Mouse (Mus musculus): ENCODE measurements at regions not wholly inside any gene's neighbourhood (a gene's known extent, or its start where the extent isn't known, plus 50 kb on each side); places are given as distances from the start of the nearest gene placed in this dataset.
"Not testable (repeated sequence)": the region's sequence is repeated elsewhere in the genome, so short reads cannot be mapped to it uniquely, and the experiment has no call there.

GRCm38 (mm10) chr3:81736838-81737237, 195.6 kb upstream of the Ctso start:
- in situ Hi-C loops (cut with MboI, MseI): no loop called here

GRCm38 (mm10) chr3:81742124-81742523, 190.3 kb upstream of the Ctso start:
- in situ Hi-C loops (cut with MboI, MseI): no loop called here

- in situ Hi-C loops (cut with MboI, MseI): no loop called here
Observed at GRCm38 (mm10) chr3:81750164-81750563, 182.2 kb upstream of the Ctso start.

- in situ Hi-C loops (cut with MboI, MseI): no loop called here
Observed at GRCm38 (mm10) chr3:81752955-81753354, 179.4 kb upstream of the Ctso start.

- in situ Hi-C loops (cut with MboI, MseI): no loop called here
Observed at GRCm38 (mm10) chr3:81760383-81760782, 172.0 kb upstream of the Ctso start.

- in situ Hi-C loops (cut with MboI, MseI): no loop called here
Observed at GRCm38 (mm10) chr3:81760914-81761313, 171.5 kb upstream of the Ctso start.

- in situ Hi-C loops (cut with MboI, MseI): no loop called here
Observed at GRCm38 (mm10) chr3:81771812-81772211, 160.6 kb upstream of the Ctso start.

GRCm38 (mm10) chr3:81773012-81773411, 159.4 kb upstream of the Ctso start:
- in situ Hi-C loops (cut with MboI, MseI): no loop called here

- in situ Hi-C loops (cut with MboI, MseI): loop anchor here (5.0 kb wide), 1 partner anchor 740 kb away; no protein-coding TSS in a partner anchor
Observed at GRCm38 (mm10) chr3:81782081-81782480, 150.3 kb upstream of the Ctso start.

GRCm38 (mm10) chr3:81782921-81783541, 149.4 kb upstream of the Ctso start:
- in situ Hi-C loops (cut with MboI, MseI): loop anchor here (5.0 kb wide), 1 partner anchor 741 kb away; no protein-coding TSS in a partner anchor

- in situ Hi-C loops (cut with MboI, MseI): no loop called here
Observed at GRCm38 (mm10) chr3:81788915-81789314, 143.5 kb upstream of the Ctso start.

- in situ Hi-C loops (cut with MboI, MseI): no loop called here
Observed at GRCm38 (mm10) chr3:81789664-81790063, 142.7 kb upstream of the Ctso start.

- in situ Hi-C loops (cut with MboI, MseI): no loop called here
Observed at GRCm38 (mm10) chr3:81802096-81802495, 130.3 kb upstream of the Ctso start.

GRCm38 (mm10) chr3:81805745-81806144, 126.7 kb upstream of the Ctso start:
- in situ Hi-C loops (cut with MboI, MseI): no loop called here

- in situ Hi-C loops (cut with MboI, MseI): no loop called here
Observed at GRCm38 (mm10) chr3:81809604-81810003, 122.8 kb upstream of the Ctso start.

GRCm38 (mm10) chr3:81820304-81820703, 112.1 kb upstream of the Ctso start:
- in situ Hi-C loops (cut with MboI, MseI): no loop called here

GRCm38 (mm10) chr3:81829525-81829924, 102.9 kb upstream of the Ctso start:
- in situ Hi-C loops (cut with MboI, MseI): no loop called here

- in situ Hi-C loops (cut with MboI, MseI): no loop called here
Observed at GRCm38 (mm10) chr3:81829966-81830599, 102.3 kb upstream of the Ctso start.

GRCm38 (mm10) chr3:81835380-81836157, 96.8 kb upstream of the Ctso start:
- in situ Hi-C loops (cut with MboI, MseI): no loop called here

- in situ Hi-C loops (cut with MboI, MseI): no loop called here
Observed at GRCm38 (mm10) chr3:81836478-81836877, 95.9 kb upstream of the Ctso start.

GRCm38 (mm10) chr3:81838121-81838520, 94.3 kb upstream of the Ctso start:
- in situ Hi-C loops (cut with MboI, MseI): not testable (repeated sequence)

- in situ Hi-C loops (cut with MboI, MseI): no loop called here
Observed at GRCm38 (mm10) chr3:81864487-81864886, 67.9 kb upstream of the Ctso start.
